Mouse (Mus musculus) lung, adult 18-20 months (tissue): ENCODE results near the gene Hykk.
"Not testable (repeated sequence)": the region's sequence is repeated elsewhere in the genome, so short reads cannot be mapped to it uniquely, and the experiment has no call there.

Source experiments
- DNase-seq, 2 experiments: peaks; one replicate each; pipeline ENCODE4 v3.0.0; 2022; ENCODE audit warnings: mixed read lengths in 2 of 2

The Hykk gene

DNA sequence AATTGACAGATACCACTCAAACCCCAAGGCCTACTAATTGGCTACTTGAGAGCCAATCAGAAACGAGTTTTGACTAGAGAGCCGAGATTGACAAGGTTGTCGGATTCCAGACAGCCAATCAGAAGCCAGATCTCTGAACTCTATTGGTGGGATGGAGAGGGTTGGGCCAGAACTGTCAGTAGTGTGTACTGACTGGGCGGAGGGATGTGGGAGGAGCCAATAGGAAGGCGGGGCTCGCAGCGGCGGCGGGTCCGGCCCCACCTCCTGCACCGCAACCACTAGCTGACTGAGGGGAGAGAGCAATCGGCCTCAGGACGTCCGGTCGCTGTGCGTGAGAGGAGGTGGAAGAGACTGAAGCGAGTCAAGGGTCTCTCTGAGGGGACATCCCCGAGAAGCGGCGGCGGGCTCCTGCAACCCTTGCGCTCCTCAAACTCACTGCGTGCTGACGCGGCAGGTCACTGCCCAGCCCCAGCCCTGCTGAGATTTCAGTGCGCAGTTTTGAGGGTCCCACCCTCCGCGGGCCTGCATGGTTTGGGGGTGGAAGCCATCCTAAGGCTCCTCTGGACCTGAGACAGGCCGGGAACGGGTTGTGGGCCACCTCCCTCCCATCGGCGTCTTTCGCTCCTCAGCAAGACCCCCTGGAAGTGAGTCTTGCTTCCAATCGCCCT is at the start of gene Hykk:
Gene Hykk, plus strand, starts transcription at position 274 of the 668 bp plus-strand sequence.
- peak; percentile 90 to 93 for DNase-seq

DNA sequence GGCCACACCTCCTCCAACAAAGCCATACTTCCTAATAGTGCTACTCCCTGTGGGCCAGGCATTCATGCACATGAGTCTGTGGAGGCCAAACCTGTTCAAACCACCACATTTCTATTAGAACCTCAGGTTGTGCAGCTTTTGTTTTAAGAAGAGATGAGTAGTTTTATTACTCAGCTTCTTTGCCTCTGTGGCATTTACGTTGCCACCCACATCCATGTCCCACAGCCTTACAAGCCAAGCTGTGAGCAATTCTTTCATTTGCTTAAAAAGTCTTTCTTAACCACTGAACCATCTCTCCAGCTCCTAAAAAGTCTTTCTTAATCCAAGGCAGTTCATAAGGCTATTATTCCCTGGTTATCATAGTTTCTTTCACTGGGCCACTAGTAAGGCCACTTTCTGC is 38.3 kb upstream of the Hykk start:
- DNase-seq = no peak

DNA sequence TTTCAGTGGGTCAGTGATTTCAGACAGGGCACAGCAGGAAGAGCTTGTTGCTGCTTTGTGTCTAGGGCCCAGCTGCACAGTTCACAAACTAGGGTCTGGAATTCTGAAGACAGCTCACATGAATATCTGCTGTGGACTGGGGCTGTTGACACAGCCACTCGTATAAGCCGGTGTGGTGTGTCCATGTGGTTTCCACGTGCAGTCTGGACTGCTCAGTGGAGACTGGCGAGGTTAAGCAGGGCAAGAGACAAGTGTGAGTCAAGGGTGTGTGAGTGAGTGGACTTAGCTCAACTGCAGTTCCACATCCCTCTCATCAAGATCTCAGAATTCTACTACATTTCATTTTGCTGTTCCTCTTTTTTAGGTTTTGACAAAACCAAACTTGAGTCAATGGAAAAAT is 25.0 kb upstream of the Hykk start:
- peak in 1 of 2 experiments; percentile 19 for DNase-seq

DNA sequence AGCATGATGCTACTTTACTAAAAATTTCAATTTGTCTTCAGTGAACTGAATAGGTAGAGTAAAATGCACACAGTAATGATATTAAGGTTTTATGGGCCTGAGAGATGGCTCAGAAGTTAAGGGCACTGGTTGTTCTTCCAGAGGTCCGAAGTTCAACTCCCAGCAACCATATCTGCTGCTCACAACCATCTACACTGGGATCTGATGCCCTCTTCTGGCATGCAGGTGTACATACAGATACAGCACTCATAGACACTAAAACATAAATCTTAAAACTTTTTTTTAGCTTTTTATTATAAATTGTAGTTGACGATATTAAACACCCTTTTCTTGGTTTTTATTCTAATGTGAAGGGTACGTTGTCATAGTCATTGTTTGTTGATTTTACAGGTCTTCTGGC is 20.0 kb upstream of the Hykk start:
- DNase-seq = no peak

DNA sequence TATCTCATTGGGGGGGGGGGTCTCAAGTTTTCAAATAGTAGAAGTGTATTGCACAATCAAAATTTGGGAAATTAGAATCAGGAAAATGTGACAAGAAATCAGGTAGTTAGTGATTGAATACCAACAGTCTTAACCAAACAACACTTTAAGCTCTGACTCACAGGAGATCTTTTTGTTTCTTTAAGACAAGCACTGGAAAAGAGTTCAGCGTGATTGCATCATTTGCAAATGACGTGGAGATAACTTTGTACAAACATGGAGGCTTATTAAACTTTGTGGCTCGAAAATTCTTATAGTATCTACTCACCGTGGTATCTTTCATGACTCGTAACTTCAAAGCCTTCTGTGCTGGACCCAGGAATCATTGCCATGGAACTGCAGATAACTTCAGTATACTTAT is 7.6 kb upstream of the Hykk start:
- peak in 1 of 2 experiments; percentile 19 for DNase-seq

DNA sequence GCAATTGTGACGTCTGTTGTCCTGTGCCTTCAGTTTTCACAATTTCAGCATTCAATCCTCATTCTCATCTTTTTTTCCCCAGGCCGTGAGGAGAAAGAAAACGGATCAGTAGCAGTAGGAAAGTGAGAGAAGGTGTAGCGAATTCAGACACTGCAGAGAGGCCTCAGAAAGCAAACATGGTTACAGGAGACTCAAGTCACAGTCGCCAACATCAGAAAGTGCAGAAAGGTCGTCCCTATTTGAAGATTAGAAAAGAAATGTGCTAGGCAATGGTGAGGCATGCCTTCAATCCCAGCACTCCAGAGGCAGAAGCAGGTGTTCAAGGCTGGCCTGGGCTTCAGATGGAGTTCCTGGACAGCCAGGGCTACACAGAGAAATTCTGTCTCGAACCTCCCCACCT is 1.5 kb upstream of the Hykk start:
- no peak for DNase-seq

DNA sequence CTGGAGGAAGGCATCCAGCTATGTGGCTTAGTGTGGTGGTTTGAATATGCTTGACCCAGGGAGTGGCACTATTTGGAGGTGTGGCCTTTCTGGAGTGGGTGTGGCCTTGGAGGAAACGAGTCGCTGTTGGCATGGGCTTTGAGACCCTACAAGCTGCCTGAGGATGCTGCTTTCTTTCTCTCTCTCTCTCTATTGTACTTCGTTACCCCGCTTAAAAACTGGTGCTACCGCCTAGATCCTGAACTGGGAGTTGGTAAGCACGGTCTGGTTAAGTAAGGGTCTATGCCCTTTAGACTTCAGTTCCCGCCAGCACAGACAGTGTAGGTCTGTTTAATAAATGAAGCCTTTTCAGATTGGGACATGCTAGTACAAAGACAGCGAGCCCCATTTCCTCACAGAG is 682 bp upstream of the Hykk start:
- no peak for DNase-seq

DNA sequence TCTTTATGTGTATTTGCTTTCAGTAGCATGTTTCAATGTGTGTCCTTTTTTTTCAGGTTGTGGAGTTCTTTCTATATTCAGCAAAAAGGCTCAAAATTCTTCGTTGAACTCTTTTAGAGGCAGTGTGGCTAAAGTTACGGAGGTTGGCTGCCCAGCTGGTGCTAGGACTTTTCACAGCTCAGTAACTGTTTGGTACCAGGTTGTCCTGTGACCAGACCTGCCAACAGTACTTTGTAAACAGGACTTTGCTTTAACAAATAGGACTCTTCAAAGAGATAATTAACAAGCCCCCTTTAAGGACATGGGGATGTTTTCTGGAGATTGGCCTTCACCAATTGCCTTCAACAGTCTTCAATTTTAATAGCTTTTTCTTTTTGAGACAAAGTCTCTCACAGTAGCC is 1.1 kb downstream of the Hykk start:
- no peak for DNase-seq

DNA sequence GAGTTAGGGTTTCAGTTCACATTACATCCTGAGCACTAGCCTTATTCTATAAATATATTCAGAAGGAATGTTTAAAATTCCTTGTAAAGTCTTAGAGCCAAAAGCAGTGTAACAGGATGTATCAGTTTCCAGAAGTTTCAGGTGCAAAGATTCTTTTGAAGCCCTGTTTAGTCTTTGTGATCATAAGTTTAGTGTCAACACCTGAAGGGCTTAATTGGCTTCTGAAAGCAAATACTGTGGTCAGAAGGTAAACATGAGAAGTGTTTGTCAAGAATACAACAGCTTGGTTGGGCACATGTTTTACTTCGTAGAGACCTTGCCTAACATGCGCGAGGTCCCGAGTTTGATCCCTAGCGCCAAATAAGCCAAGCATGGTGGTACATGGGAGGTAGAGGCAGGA is 1.7 kb downstream of the Hykk start:
- DNase-seq = peak in 1 of 2 experiments; percentile 45

DNA sequence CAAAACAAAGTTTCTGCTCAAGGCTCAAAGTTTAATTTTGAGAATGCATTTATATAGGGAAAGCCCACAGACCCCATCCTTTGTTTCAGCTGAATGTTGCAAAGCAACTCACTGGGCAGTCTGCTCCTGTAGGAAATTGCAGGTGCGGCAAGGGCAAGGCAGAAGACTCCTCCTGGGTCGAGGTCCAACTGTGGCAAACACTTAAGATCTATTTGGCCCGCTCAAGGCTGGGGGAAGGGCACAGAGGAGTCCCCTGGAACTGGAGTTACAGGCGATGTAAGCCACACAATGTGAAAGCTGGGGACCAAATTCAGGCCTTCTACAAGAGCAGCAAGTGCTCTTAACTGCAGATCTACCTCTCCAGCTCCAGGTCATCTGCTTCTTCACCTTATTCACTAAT is 2.9 kb downstream of the Hykk start:
- DNase-seq = no peak

DNA sequence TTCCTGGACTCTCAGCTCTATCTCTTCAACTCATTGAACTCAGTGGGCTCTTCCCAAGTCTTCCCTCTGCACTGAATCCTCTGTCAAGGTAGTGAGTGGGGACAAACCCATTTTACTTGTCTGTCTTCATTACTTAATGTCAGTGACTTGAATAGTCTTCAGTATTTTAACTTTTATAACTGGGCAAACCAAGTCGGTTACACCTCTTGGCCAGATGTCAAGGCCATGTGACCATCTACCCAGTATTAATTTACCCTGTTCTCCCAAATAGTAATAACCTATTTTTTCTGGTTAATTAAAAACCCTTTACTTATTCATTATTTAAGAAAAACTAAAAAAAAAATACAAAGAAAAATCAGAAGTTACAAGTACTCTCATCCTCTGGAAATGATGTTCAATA is 13.7 kb downstream of the Hykk start:
- DNase-seq = no peak

DNA sequence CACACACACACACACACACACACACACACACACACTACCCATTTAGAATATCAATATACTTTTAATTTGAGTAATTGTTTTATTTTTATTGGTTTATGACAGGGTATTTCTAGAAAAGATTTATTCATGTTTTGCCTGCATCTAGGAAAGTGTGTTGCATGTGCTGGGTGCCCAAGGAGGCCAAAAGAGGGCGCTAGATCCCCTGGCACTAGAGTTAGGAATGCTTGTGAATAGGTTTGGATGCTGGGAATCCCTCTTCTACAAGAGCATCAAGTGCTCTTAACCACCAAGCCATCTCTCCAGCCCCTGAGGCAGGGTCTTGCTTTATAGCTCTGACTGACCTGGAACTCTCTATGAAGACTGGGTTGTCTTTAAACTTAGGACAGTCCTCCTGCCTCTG is 14.7 kb downstream of the Hykk start:
- DNase-seq = no peak

DNA sequence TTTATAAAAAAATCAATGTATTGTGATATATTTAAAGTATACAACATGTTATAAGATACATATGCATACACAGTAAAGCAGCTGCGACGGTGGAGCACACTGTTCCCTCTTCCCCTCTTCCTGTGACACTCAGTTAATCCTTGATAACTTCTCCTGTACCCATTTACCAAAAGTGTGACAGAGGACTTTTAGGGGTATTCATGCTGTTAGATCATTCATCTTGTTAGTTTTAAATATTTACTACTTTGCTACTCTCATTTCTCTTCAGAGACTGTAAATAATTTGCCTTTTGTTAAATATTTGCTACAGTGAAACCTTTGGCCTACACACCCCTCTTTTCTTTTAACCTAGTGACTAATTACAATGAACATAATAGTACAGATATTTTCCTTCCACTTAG is 15.3 kb downstream of the Hykk start:
- DNase-seq = no peak

DNA sequence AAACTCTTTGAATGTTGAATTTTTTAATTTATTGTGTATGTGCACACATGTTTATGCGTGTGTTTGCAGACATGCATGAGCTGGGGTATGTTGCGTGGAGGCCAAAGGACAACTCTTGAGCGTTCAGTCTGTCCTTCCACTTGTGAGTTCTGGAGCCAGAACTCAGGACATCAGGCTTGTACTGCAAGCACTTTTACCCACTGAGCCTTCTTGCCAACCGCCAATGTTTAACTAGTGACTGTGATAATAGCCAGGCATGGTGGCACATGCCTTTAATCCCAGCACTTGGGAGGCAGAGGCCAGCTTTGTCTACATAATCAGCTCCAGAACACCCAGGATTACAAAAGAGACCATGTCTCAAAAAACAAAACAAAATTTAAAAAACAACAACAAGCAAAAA is 25.0 kb downstream of the Hykk start:
- no peak for DNase-seq

DNA sequence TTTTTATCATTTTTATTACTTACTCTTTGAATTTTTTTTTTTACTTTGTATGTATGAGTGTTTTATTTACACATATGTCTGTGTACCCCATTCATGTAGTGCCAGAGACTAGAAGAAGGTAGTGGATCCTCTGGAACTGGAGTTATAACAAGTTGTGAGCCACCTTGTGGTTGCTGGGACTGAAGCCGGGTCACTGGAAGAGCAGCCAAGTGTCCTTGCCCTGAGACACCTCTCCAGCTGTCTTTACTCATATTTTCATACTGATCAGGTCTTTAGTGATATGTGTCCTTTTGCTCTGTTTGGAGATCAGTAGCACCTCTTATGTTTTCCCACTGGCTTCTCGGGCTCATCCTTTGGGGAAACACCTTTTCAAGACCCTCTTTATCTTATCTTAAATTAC is 27.4 kb downstream of the Hykk start:
- DNase-seq = no peak

DNA sequence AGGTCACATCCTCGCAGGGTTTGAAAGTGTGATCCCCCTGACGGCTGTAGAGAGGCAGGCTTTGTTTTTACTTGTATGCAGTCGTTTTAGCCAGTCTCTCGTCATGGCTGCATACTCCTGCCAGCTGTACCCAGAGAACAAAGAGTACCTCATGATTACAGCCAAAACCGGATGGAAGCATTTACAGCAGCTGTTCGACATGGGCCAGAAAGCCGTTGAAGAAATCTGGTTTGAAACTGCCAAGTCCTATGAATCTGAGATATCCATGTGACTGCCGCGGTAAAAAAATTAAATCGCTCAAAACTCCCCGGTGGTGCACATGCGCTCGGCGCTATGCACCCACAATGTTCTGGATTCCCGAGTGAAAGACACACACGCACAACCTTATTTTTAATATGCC is 29.2 kb downstream of the Hykk start:
- no peak for DNase-seq

DNA sequence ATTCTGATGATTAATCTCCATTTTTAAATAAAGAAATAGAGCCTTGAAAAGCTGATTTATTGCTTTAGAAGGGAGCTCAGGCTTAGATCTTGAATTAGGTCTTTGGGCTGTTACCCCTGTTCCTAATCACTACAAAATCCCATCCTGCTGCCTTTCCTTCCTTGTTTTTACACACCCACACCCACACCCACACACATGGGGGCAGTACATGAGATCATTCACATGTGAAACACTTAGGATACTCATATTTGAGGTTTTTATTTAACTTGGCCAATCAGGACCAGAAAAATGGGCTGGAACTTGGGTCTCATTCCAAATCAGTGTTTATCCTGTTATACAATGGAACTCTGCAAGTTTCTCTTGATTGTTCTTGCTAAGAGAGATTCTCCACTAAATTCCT is 32.4 kb downstream of the Hykk start:
- DNase-seq = peak; percentile 7 to 25

DNA sequence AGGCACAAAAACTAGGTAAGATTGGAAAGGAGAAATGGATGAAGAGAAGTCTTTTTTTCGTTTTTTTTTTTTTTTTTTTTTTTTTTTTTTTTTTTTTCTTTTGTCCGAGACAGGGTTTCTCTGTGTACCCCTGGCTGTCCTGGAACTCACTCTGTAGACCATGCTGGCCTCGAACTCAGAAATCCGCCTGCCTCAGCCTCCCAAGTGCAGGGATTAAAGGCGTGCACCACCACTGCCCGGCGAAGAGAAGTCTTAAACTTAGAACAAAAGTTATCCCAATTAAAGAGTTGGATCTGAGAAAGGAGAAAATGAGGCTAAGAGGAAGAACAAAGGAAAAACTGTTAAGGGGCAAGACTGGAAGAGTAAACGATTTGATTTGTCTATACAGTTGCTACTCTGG is 33.1 kb downstream of the Hykk start:
- DNase-seq = not testable (repeated sequence)

DNA sequence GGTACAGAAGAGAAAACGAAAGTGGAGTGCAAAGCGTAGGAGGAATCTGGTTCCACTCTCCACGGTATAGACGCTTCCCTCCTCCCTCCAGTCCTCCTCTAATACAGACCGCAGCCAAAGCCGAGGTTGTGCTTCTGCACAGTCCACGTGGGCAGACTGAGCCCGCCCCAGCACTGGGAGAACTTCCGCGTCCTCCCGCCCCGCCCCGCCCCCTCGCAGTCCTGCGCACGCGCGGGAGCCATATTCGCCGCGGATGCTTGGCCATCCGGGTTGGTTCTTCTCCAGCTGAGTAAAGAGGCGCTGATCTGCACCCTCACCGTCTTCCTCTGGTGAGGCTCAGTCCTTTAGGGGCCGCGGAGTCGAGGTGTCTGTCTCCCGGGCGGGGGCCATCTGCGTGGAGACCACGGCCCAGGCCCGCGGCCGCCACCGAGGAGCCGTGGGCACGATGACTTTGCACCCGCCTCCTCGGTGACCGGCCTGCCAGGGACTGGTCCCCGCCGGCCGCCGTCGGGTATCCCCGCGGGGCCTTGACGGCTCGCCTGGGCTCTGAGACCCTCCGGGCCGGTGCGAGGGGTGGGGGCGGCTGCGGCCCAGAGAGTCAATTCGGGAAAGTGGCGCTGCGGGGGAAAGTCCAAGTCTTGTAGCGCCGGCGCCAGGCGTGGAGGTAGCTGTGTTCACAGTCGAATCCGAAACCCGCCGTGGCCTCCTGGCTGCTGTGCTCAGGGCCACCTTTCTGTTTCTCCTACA is 33.7 kb downstream of the Hykk start, which contains the start of the genes Psma4 and AY074887:
Gene Psma4, plus strand, starts transcription at position 216 of the 747 bp plus-strand sequence.
Gene AY074887, minus strand, starts transcription at position 424 of the 747 bp plus-strand sequence.
- DNase-seq = peak; percentile 90 to 94

DNA sequence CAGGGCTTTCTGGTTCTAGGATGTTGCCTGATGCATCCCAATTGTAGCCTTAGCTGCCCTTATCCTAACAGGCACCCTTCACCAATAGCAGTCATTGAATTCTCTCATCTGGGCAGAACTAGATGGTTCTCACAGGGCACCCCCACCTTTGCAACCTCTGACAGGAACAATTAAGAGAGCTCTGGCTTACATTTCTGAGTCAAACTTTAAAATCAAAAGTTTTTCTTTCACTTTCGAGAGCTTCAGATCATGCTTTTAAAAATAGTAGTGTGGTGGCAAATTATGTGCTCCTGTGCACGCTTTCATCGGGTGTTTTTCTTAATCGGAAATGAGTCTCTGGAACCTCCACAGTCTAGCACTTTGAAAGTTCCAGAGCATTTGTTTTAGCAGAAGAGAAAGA is 44.0 kb downstream of the Hykk start:
- DNase-seq = no peak

DNA sequence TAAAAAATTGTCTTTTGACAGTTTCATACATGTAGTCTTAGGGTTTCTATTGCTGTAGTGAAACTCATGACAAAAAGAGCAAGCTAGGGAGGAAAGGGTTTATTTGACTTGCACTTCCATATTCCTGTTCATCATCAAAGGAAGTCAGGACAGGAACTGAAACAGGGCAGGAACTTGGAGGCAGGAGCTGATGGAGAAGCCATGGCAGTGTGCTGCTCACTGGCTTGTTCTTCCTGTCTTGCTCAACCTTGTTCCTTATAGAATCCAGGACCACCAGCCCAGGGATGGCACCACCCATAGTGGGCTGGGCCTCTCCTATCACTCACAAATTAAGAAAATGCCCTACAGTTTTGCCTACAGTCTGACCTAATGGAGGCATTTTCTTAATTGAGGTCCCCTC is 46.6 kb downstream of the Hykk start:
- no peak for DNase-seq

DNA sequence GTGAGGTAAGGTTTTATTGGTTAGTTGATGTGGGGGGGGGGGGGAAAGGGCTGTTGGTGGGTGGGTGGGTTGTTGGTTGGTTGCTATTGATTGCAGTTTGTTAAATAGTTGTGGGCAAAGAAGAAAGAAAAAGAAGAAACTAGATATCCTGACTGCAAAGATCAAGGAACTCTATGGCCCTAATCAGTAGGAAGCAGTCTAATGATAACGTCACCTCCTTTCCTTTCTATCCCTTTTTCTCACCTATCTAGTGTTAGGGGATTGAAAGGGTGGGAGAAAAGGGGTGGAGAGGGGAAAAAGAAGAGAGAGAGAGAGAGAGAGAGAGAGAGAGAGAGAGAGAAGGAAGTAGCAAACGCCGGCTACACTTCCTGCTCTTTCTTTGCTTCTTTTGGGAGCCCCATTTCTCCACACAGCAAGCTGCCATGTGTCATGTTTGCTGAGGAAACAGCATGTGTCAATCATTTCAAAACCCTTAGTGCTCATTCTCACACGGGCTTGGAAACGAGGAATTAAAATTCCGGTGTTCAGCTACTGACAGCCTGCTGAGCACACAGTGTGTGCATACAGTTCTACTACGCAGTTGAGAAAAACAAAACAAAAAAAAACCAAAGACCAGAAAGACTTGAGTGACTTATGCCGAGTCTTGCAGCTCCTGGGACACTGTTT is 53.0 kb downstream of the Hykk start:
- no peak for DNase-seq

DNA sequence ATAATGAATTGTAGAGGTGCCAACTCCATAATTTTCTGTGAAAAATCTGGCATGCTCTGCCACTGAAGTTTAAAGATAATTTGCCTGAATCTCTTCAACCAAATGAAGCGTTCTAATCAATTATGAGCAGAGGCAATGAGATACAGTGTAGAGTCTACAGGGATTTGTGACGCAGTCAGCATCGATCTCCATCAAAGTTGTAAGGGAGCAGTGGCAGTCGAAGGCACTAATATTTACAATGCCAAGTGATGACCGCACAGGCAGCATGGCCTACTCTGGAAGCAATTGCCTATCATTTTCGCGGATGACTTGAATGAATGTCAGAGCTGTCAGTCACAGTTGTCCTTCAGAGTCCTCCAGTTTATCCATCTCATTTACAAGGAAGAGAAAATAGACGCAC is 63.6 kb downstream of the Hykk start, which contains the start of gene Chrna5:
Gene Chrna5, plus strand, starts transcription at position 207 of the 400 bp plus-strand sequence.
- DNase-seq = no peak
